Mouse (Mus musculus): ENCODE data around the gene Lrrc8d. TPM values are rescaled to one million over a fixed set of nuclear protein-coding genes. Genes with fewer than 3 reads are reported as not detected.

The Lrrc8d gene
- polyA plus RNA-seq, 1 experiment from 2014 or later = 14.1 TPM

GRCm38 (mm10) chr5:105690502-105691454, 9.0 kb upstream of the Lrrc8d start:
- H3K9ac ChIP-seq = no peak overlapping the region
- WGBS = 69% methylated on average over 10 of the region's 10 CpGs
- no peak overlapping the region for H3K4me3 ChIP-seq (replicated peaks)
- H3K36me3 ChIP-seq = no peaks in the 10 kb centered on the region
- H3K27me3 ChIP-seq (replicated peaks) = no peaks in the 10 kb centered on the region
- H3K9me3 ChIP-seq = no peaks in the 10 kb centered on the region
- no peak overlapping the region for H3K27ac ChIP-seq
- no peak overlapping the region for H3K4me2 ChIP-seq
- no peaks in the 10 kb centered on the region for H3K4me1 ChIP-seq
- no peak for ATAC-seq (ENCODE audit: insufficient read depth, low FRiP score, low read depth)

DNA sequence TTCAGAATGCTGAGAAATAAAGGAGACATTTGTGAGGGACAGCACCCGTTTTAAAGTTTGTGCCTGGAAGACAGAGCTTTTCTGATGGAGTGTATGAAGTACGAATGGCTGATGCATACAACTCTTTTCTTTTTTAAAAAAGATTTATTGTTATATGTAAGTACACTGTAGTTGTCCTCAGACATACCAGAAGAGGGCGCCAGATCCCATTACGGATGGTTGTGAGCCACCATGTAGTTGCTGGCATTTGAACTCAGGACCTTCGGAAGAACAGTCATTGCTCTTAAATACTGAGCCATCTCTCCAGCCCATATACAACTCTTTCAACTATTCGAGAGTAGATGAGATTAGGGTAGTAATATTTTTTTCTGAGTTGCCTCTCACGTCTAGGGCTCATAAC, 8.1 kb upstream of the Lrrc8d start:
- Histone ChIP-seq H3K36me3 (no peaks in the 10 kb centered on the region), H3K4me1 (no peaks in the 10 kb centered on the region), H3K27ac (no peak overlapping the region), H3K4me2 (no peak overlapping the region), H3K4me3 (replicated peaks) (no peak overlapping the region), H3K9ac (no peak overlapping the region), H3K27me3 (replicated peaks) (no peaks in the 10 kb centered on the region), H3K9me3 (no peaks in the 10 kb centered on the region)
- no peak for ATAC-seq (ENCODE audit: insufficient read depth, low FRiP score, low read depth)
- WGBS = 76% methylated on average over 7 of the region's 7 CpGs

GRCm38 (mm10) chr5:105694339-105694930, 5.3 kb upstream of the Lrrc8d start:
- H3K4me1 ChIP-seq = 0 out of 2 replicates have a peak, but pooled peaks cover 7% of the 10 kb centered on the region
- no peak overlapping the region for H3K27ac ChIP-seq
- H3K9ac ChIP-seq = no peak overlapping the region
- no peaks in the 10 kb centered on the region for H3K9me3 ChIP-seq
- WGBS = 78% methylated on average over 7 of the region's 7 CpGs
- no peak for ATAC-seq (ENCODE audit: insufficient read depth, low FRiP score, low read depth)
- H3K4me2 ChIP-seq = no peak overlapping the region
- H3K4me3 ChIP-seq (replicated peaks) = no peak overlapping the region
- H3K36me3 ChIP-seq = no peaks in the 10 kb centered on the region
- no peaks in the 10 kb centered on the region for H3K27me3 ChIP-seq (replicated peaks)

DNA sequence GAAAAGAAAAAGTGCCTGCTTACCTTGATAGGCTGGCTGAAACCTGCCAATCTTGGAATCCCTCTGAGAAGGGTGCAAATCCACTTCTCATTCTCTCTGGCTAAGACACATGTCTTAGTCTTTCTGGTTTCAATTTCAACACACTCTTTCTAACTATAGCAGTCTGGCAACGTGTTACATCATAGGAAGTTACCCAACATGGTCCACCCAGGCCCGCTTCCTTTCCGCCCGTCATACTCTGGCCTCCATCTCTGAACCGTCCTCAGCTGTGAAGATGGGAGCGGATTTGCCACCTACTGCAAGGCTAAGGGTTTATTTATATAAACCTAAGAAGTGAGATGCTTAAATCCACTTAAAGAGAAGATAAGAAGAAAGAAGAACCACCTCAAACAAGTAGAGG, 3.7 kb upstream of the Lrrc8d start:
- 77% methylated on average over 6 of the region's 6 CpGs for WGBS
- Histone ChIP-seq H3K9ac (no peak overlapping the region), H3K36me3 (no peaks in the 10 kb centered on the region), H3K4me1 (0 out of 2 replicates have a peak, but pooled peaks cover 10% of the 10 kb centered on the region), H3K27ac (no peak overlapping the region), H3K4me3 (replicated peaks) (no peak overlapping the region), H3K27me3 (replicated peaks) (no peaks in the 10 kb centered on the region), H3K9me3 (no peaks in the 10 kb centered on the region), H3K4me2 (no peak overlapping the region)
- no peak for ATAC-seq (ENCODE audit: insufficient read depth, low FRiP score, low read depth)

GRCm38 (mm10) chr5:105697886-105698285, 1.9 kb upstream of the Lrrc8d start:
- no peak overlapping the region for H3K4me2 ChIP-seq
- H3K27ac ChIP-seq = no peak overlapping the region
- H3K4me3 ChIP-seq (replicated peaks) = no peak overlapping the region
- no peak for ATAC-seq (ENCODE audit: insufficient read depth, low FRiP score, low read depth)
- no peak overlapping the region for H3K9ac ChIP-seq
- no peaks in the 10 kb centered on the region for H3K27me3 ChIP-seq (replicated peaks)
- no peaks in the 10 kb centered on the region for H3K36me3 ChIP-seq
- WGBS = 80% methylated on average over 3 of the region's 3 CpGs
- H3K4me1 ChIP-seq = 0 out of 2 replicates have a peak, but pooled peaks cover 10% of the 10 kb centered on the region
- no peaks in the 10 kb centered on the region for H3K9me3 ChIP-seq

GRCm38 (mm10) chr5:105698694-105699093, 1.1 kb upstream of the Lrrc8d start:
- ATAC-seq (ENCODE audit: insufficient read depth, low FRiP score, low read depth) = no peak
- Histone ChIP-seq H3K4me1 (0 out of 2 replicates have a peak, but pooled peaks cover 11% of the 10 kb centered on the region), H3K36me3 (no peaks in the 10 kb centered on the region), H3K27me3 (replicated peaks) (no peaks in the 10 kb centered on the region), H3K9ac (no peak overlapping the region), H3K27ac (peak overlapping the region; percentile 94), H3K4me2 (peak overlapping the region; percentile 94), H3K4me3 (replicated peaks) (peak overlapping the region; percentile 88), H3K9me3 (no peaks in the 10 kb centered on the region)
- 28% methylated on average over 7 of the region's 7 CpGs for WGBS

- ATAC-seq (ENCODE audit: insufficient read depth, low FRiP score, low read depth) = peak; percentile 67
- Histone ChIP-seq H3K9ac (peak overlapping the region; percentile 89), H3K36me3 (no peaks in the 10 kb centered on the region), H3K27me3 (replicated peaks) (no peaks in the 10 kb centered on the region), H3K4me1 (peaks cover 24% of the 10 kb centered on the region; the same call in 1 of the 2 replicates), H3K4me3 (replicated peaks) (peak overlapping the region; percentile 88), H3K4me2 (peak overlapping the region; percentile 94), H3K27ac (peak overlapping the region; percentile 94), H3K9me3 (no peaks in the 10 kb centered on the region)
- WGBS = under 1% methylated on average over 98 of the region's 101 CpGs
These were observed 492 bp downstream of the Lrrc8d start for GRCm38 (mm10) chr5:105700070-105700851.

- WGBS = 58% methylated on average over 9 of the region's 9 CpGs
- no peak overlapping the region; the same call in 1 of the 2 replicates for H3K9ac ChIP-seq
These were observed 1.6 kb downstream of the Lrrc8d start for GRCm38 (mm10) chr5:105701326-105701725.

GRCm38 (mm10) chr5:105701844-105702243, 2.1 kb downstream of the Lrrc8d start:
- ATAC-seq (ENCODE audit: insufficient read depth, low FRiP score, low read depth) = no peak
- no peaks in the 10 kb centered on the region for H3K27me3 ChIP-seq (replicated peaks)
- H3K27ac ChIP-seq = no peak overlapping the region
- H3K9ac ChIP-seq = no peak overlapping the region
- H3K36me3 ChIP-seq = no peaks in the 10 kb centered on the region
- 62% methylated on average over 8 of the region's 8 CpGs for WGBS
- H3K4me2 ChIP-seq = peak overlapping the region; percentile 94
- peak overlapping the region; percentile 88 for H3K4me3 ChIP-seq (replicated peaks)
- H3K4me1 ChIP-seq = peaks cover 26% of the 10 kb centered on the region; the same call in 1 of the 2 replicates
- H3K9me3 ChIP-seq = no peaks in the 10 kb centered on the region

More at GRCm38 (mm10) chr5:105701326-105701725, 1.6 kb downstream of the Lrrc8d start:
- H3K4me2 ChIP-seq = peak overlapping the region; percentile 94
- no peak for ATAC-seq (ENCODE audit: insufficient read depth, low FRiP score, low read depth)
- no peaks in the 10 kb centered on the region for H3K36me3 ChIP-seq
- no peaks in the 10 kb centered on the region for H3K27me3 ChIP-seq (replicated peaks)
- peak overlapping the region; percentile 88 for H3K4me3 ChIP-seq (replicated peaks)
- H3K9me3 ChIP-seq = no peaks in the 10 kb centered on the region
- H3K4me1 ChIP-seq = peaks cover 24% of the 10 kb centered on the region; the same call in 1 of the 2 replicates
- H3K27ac ChIP-seq = peak overlapping the region; percentile 94; the same call in 1 of the 2 replicates

- peaks cover 26% of the 10 kb centered on the region; the same call in 1 of the 2 replicates for H3K4me1 ChIP-seq
- ATAC-seq (ENCODE audit: insufficient read depth, low FRiP score, low read depth) = no peak
- no peak overlapping the region for H3K4me2 ChIP-seq
- H3K4me3 ChIP-seq (replicated peaks) = no peak overlapping the region
- no peaks in the 10 kb centered on the region for H3K9me3 ChIP-seq
- H3K9ac ChIP-seq = no peak overlapping the region
- H3K36me3 ChIP-seq = no peaks in the 10 kb centered on the region
- H3K27me3 ChIP-seq (replicated peaks) = no peaks in the 10 kb centered on the region
- WGBS = 76% methylated on average over 9 of the region's 9 CpGs
- H3K27ac ChIP-seq = no peak overlapping the region
These were observed 3.0 kb downstream of the Lrrc8d start for GRCm38 (mm10) chr5:105702580-105703285.

- 85% methylated on average over 11 of the region's 11 CpGs for WGBS
- no peaks in the 10 kb centered on the region for H3K36me3 ChIP-seq
- H3K9ac ChIP-seq = no peak overlapping the region
- H3K4me2 ChIP-seq = 0 out of 2 replicates have a peak overlapping the region, but pooled peaks have one; percentile 3
- no peak overlapping the region for H3K27ac ChIP-seq
- peaks cover 26% of the 10 kb centered on the region; the same call in 1 of the 2 replicates for H3K4me1 ChIP-seq
- H3K4me3 ChIP-seq (replicated peaks) = no peak overlapping the region
- no peaks in the 10 kb centered on the region for H3K27me3 ChIP-seq (replicated peaks)
- H3K9me3 ChIP-seq = no peaks in the 10 kb centered on the region
- ATAC-seq (ENCODE audit: insufficient read depth, low FRiP score, low read depth) = no peak
These were observed 3.5 kb downstream of the Lrrc8d start for GRCm38 (mm10) chr5:105703286-105703655.

All from stomach, embryonic 15.5 days (tissue).